8 mouse cellular contexts compared by ENCODE assay signal in genomic region chr6:51172331-51172791, GRCm38 (mm10).
DNase-seq lines count a peak whose midpoint lies in the region; ATAC-seq and TF ChIP-seq lines count a peak whose summit lies in the region.

No protein-coding gene starts in this region.

- WGBS in forebrain, postnatal 0 days: 4% methylated on average over 12 of the region's 12 CpGs
- 1% methylated on average over 12 of the region's 12 CpGs for WGBS in limb, embryonic 11.5 days
- 1% methylated on average over 12 of the region's 12 CpGs for WGBS in neural tube, embryonic 12.5 days
- WGBS in cerebellum, adult 2 months: 22% methylated on average over 12 of the region's 12 CpGs

- no peak for TF ChIP-seq CTCF in forebrain, postnatal 0 days (IDR thresholded peaks at IDR 0.05; ENCODE audit: low read depth)
- TF ChIP-seq CTCF in cerebellum, adult 2 months (IDR thresholded peaks at IDR 0.05; ENCODE audit: borderline replicate concordance, insufficient read depth, low read depth, low read length): no peak

- H3K4me1 ChIP-seq in megakaryocyte, embryonic 14.5 days: peaks cover 49% of the 10 kb centered on the region
- no peaks in the 10 kb centered on the region for H3K4me1 ChIP-seq in forebrain, postnatal 0 days (ENCODE audit: insufficient read depth)
- H3K4me1 ChIP-seq in limb, embryonic 11.5 days (ENCODE audit: control insufficient read depth, insufficient read depth, low read length): peaks cover 31% of the 10 kb centered on the region
- H3K4me1 ChIP-seq in neural tube, embryonic 12.5 days: peaks cover 33% of the 10 kb centered on the region
- no peaks in the 10 kb centered on the region for H3K4me1 ChIP-seq in cerebellum, adult 2 months (ENCODE audit: control insufficient read depth, insufficient read depth, low read length)

- H3K9me3 ChIP-seq in megakaryocyte, embryonic 14.5 days: no peaks in the 10 kb centered on the region
- no peaks in the 10 kb centered on the region for H3K9me3 ChIP-seq in forebrain, postnatal 0 days (ENCODE audit: low read length)
- H3K9me3 ChIP-seq in limb, embryonic 11.5 days (ENCODE audit: control insufficient read depth, low read length): no peaks in the 10 kb centered on the region
- no peaks in the 10 kb centered on the region for H3K9me3 ChIP-seq in neural tube, embryonic 12.5 days

- no peak for ATAC-seq in megakaryocyte, adult 5-6 weeks (ENCODE audit: poor library complexity, severe bottlenecking)
- ATAC-seq in forebrain, postnatal 0 days: no peak
- ATAC-seq in limb, embryonic 11.5 days (ENCODE audit: insufficient number of reproducible peaks, low FRiP score, low TSS enrichment, low read depth): no peak
- ATAC-seq in neural tube, embryonic 12.5 days (ENCODE audit: low FRiP score, low read depth): peak; percentile 23; the same call in 1 of the 2 replicates

- no peaks in the 10 kb centered on the region for H3K36me3 ChIP-seq in megakaryocyte, embryonic 14.5 days (replicated peaks; ENCODE audit: low read length)
- H3K36me3 ChIP-seq in forebrain, postnatal 0 days (ENCODE audit: insufficient read depth): no peaks in the 10 kb centered on the region
- no peaks in the 10 kb centered on the region for H3K36me3 ChIP-seq in limb, embryonic 11.5 days (ENCODE audit: control insufficient read depth, insufficient read depth, low read length)
- H3K36me3 ChIP-seq in neural tube, embryonic 12.5 days: no peaks in the 10 kb centered on the region

- H3K4me2 ChIP-seq in forebrain, postnatal 0 days (ENCODE audit: low read depth): no peak overlapping the region; the same call in 1 of the 2 replicates
- H3K4me2 ChIP-seq in limb, embryonic 11.5 days (ENCODE audit: low read depth, severe bottlenecking): peak overlapping the region; percentile 83
- H3K4me2 ChIP-seq in neural tube, embryonic 12.5 days (replicated peaks): peak overlapping the region; percentile 74

- H3K9ac ChIP-seq in forebrain, postnatal 0 days: no peak overlapping the region
- peak overlapping the region; percentile 85 for H3K9ac ChIP-seq in limb, embryonic 11.5 days (ENCODE audit: low read length)
- peak overlapping the region; percentile 71 for H3K9ac ChIP-seq in neural tube, embryonic 12.5 days

- H3K27ac ChIP-seq in forebrain, postnatal 0 days (ENCODE audit: low read depth, low read length): no peak overlapping the region
- peak overlapping the region; percentile 96 for H3K27ac ChIP-seq in limb, embryonic 11.5 days (replicated peaks; ENCODE audit: low read depth, low read length)
- peak overlapping the region; percentile 79 for H3K27ac ChIP-seq in neural tube, embryonic 12.5 days
- no peak overlapping the region for H3K27ac ChIP-seq in cerebellum, adult 2 months (ENCODE audit: insufficient read depth, low read length)

- H3K27me3 ChIP-seq in megakaryocyte, embryonic 14.5 days (replicated peaks): peaks cover 50% of the 10 kb centered on the region
- peaks cover 64% of the 10 kb centered on the region for H3K27me3 ChIP-seq in forebrain, postnatal 0 days (ENCODE audit: insufficient read depth, low read length)
- H3K27me3 ChIP-seq in limb, embryonic 11.5 days (ENCODE audit: control insufficient read depth, insufficient read depth, low read length): no peaks in the 10 kb centered on the region
- H3K27me3 ChIP-seq in neural tube, embryonic 12.5 days (replicated peaks): peaks cover 24% of the 10 kb centered on the region
- peaks cover 21% of the 10 kb centered on the region; the same call in 1 of the 2 replicates for H3K27me3 ChIP-seq in cerebellum, adult 2 months (ENCODE audit: control insufficient read depth, insufficient read depth, low read length)

- peak overlapping the region; percentile 91 for H3K4me3 ChIP-seq in megakaryocyte, embryonic 14.5 days (replicated peaks)
- no peak overlapping the region for H3K4me3 ChIP-seq in forebrain, postnatal 0 days (ENCODE audit: low read depth, low read length)
- peak overlapping the region; percentile 24 for H3K4me3 ChIP-seq in limb, embryonic 11.5 days (ENCODE audit: low read depth, low read length)
- peak overlapping the region; percentile 29 for H3K4me3 ChIP-seq in neural tube, embryonic 12.5 days
- H3K4me3 ChIP-seq in cerebellum, adult 2 months (replicated peaks; ENCODE audit: insufficient read depth, low read depth, low read length): no peak overlapping the region

- no peak for TF ChIP-seq POLR2A in cerebellum, adult 2 months (IDR thresholded peaks at IDR 0.05; ENCODE audit: borderline replicate concordance, insufficient read depth, low read length)

- DNase-seq in forebrain, postnatal 0 days: peak; percentile 61
- peak; percentile 57 for DNase-seq in limb, embryonic 11.5 days (ENCODE audit: low spot score)
- no peak for DNase-seq in thymus, postnatal 14 days
- no peak for DNase-seq in cerebellum, adult 2 months
- no peak for DNase-seq in thymus, postnatal 10 days (ENCODE audit: low spot score in 2 of 2)

Comparison
In these comparisons a context has a peak if more than half of its experiments do, and no peak if none do; other contexts are left out.
1. H3K4me3 ChIP-seq: peak in megakaryocyte, embryonic 14.5 days (single experiment), limb, embryonic 11.5 days (single experiment) and neural tube, embryonic 12.5 days (single experiment); none in forebrain, postnatal 0 days (single experiment) and cerebellum, adult 2 months (single experiment).
2. DNase-seq: peak in forebrain, postnatal 0 days (single experiment) and limb, embryonic 11.5 days (single experiment); none in thymus, postnatal 14 days (single experiment), cerebellum, adult 2 months (0 of 2) and thymus, postnatal 10 days (0 of 2).
3. H3K27ac ChIP-seq: peak in limb, embryonic 11.5 days (single experiment) and neural tube, embryonic 12.5 days (single experiment); none in forebrain, postnatal 0 days (single experiment) and cerebellum, adult 2 months (single experiment).